Mouse (Mus musculus): Measurements from ENCODE around the gene Adam15. TPM values are rescaled to one million over a fixed set of nuclear protein-coding genes. Genes with fewer than 3 reads are reported as not detected.
A peak's percentile ranks its signal among the peaks of the same experiment; 100 is the strongest.

Adam15 gene
- polyA plus RNA-seq, 1 experiment from 2014 or later: 53.2 TPM

DNA sequence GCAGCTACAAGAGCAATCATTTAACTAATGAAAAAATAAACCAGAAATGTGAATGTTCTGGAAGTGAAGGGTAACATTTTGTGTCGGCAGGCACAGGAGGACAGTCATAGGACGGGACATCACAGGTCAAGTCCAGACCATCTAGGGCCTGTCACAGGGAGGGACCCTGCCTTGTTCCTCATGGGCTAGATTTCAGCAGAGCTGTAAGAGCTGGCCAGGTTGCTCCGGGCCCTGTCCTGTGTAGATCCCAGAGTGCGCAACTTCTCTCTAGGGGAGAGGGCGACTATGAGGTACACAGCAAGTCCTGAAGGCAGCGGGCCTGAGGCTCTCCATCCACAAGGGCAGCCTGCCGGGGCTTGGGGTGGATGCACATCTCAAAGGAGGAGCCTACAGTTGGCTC, 11.9 kb upstream of the Adam15 start, which contains the start of gene Dcst2:
Dcst2 (plus strand) TSS at position 301 of the 400 bp plus-strand sequence.
- Histone ChIP-seq H3K27me3 (replicated peaks) (no peaks in the 10 kb centered on the region), H3K36me3 (no peaks in the 10 kb centered on the region), H3K9me3 (no peaks in the 10 kb centered on the region), H3K27ac (no peak within 1 kb of the TSS), H3K4me3 (replicated peaks) (no peak within 1 kb of the TSS), H3K9ac (no peak within 1 kb of the TSS), H3K4me1 (0 out of 2 replicates have a peak, but pooled peaks cover 3% of the 10 kb centered on the region), H3K4me2 (no peak within 1 kb of the TSS)
- no peak for ATAC-seq (ENCODE audit: insufficient read depth, low FRiP score, low read depth)
- 80% methylated on average over 7 of the region's 7 CpGs for WGBS

GRCm38 (mm10) chr3:89360237-89360636, 10.4 kb upstream of the Adam15 start:
- Histone ChIP-seq H3K27ac (no peak overlapping the region), H3K4me1 (peaks cover 2% of the 10 kb centered on the region; the same call in 1 of the 2 replicates), H3K9ac (no peak overlapping the region), H3K4me2 (no peak overlapping the region), H3K9me3 (no peaks in the 10 kb centered on the region), H3K4me3 (replicated peaks) (no peak overlapping the region), H3K27me3 (replicated peaks) (no peaks in the 10 kb centered on the region), H3K36me3 (no peaks in the 10 kb centered on the region)
- ATAC-seq (ENCODE audit: insufficient read depth, low FRiP score, low read depth): no peak
- WGBS: 72% methylated on average over 3 of the region's 3 CpGs

DNA sequence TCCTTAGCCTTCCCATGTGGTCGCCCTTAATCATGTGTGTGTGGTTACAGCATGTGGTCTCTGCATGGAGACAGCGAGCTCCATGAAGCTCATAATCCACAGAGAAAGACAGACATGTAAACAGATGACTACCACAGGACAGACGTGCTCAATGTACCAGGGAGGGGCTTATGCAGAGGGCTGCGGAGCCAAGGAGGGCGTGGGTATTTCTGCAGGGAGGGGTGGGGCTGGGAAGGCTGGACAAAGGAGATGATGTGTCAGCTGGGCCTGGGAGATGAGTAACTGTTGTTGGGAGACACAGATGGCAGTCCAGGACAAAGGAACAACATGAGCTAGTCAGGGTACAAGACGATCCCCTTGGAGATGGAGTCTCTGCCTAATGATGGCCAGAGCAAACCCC, 9.8 kb upstream of the Adam15 start:
- 50% methylated on average over 6 of the region's 6 CpGs for WGBS
- H3K36me3 ChIP-seq: no peaks in the 10 kb centered on the region
- no peak overlapping the region for H3K27ac ChIP-seq
- no peaks in the 10 kb centered on the region for H3K9me3 ChIP-seq
- no peaks in the 10 kb centered on the region for H3K27me3 ChIP-seq (replicated peaks)
- H3K9ac ChIP-seq: no peak overlapping the region
- H3K4me2 ChIP-seq: no peak overlapping the region
- no peak for ATAC-seq (ENCODE audit: insufficient read depth, low FRiP score, low read depth)
- peaks cover 5% of the 10 kb centered on the region; the same call in 1 of the 2 replicates for H3K4me1 ChIP-seq
- no peak overlapping the region for H3K4me3 ChIP-seq (replicated peaks)

DNA sequence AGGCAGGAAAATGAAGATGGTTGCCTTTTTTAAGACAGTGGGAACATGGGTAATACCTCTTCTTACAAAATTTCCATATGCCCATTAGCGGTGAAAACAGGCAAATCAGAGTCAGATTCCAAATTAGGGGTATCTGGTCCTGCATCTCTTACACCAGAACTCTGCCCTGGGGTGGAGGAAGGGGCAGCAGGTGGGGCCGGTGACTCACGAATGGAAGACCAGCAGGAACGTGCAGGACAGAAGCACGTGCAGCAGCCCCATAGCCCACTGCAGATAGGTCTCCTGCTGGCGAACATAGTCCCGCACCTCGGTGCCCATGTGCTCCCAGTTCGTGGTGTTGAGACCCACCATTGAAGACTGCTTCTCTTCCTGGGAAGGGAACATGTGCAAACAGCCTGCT, 6.2 kb upstream of the Adam15 start:
- H3K4me2 ChIP-seq: no peak overlapping the region
- H3K9me3 ChIP-seq: no peaks in the 10 kb centered on the region
- no peak for ATAC-seq (ENCODE audit: insufficient read depth, low FRiP score, low read depth)
- H3K4me3 ChIP-seq (replicated peaks): no peak overlapping the region
- no peaks in the 10 kb centered on the region for H3K27me3 ChIP-seq (replicated peaks)
- no peak overlapping the region for H3K27ac ChIP-seq
- H3K4me1 ChIP-seq: peaks cover 5% of the 10 kb centered on the region; the same call in 1 of the 2 replicates
- no peaks in the 10 kb centered on the region for H3K36me3 ChIP-seq
- H3K9ac ChIP-seq: no peak overlapping the region
- 69% methylated on average over 9 of the region's 9 CpGs for WGBS

DNA sequence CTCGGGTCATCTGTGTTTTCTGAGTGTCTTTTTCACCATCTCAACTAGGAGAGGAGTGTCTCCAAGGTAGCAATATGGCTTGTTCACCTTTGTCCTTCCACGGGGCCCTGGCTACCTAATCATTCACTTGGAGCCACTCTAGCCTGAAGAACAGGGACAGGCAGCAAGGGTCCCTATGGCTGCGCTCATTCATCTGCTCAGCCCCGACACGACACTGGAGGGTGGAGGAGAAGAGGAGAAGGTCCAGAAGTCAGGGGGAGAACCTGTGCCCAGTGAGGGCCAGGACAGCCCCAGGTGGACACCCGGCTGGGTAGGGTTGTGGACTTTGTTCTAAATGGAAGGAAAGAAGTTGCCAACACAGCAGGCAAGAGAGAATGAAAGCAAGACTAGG, 5.7 kb upstream of the Adam15 start:
- Histone ChIP-seq H3K4me2 (no peak overlapping the region), H3K27me3 (replicated peaks) (no peaks in the 10 kb centered on the region), H3K9ac (no peak overlapping the region), H3K9me3 (no peaks in the 10 kb centered on the region), H3K27ac (no peak overlapping the region; the same call in 1 of the 2 replicates), H3K4me3 (replicated peaks) (no peak overlapping the region), H3K36me3 (no peaks in the 10 kb centered on the region), H3K4me1 (peaks cover 8% of the 10 kb centered on the region; the same call in 1 of the 2 replicates)
- 67% methylated on average over 6 of the region's 6 CpGs for WGBS
- no peak for ATAC-seq (ENCODE audit: insufficient read depth, low FRiP score, low read depth)

DNA sequence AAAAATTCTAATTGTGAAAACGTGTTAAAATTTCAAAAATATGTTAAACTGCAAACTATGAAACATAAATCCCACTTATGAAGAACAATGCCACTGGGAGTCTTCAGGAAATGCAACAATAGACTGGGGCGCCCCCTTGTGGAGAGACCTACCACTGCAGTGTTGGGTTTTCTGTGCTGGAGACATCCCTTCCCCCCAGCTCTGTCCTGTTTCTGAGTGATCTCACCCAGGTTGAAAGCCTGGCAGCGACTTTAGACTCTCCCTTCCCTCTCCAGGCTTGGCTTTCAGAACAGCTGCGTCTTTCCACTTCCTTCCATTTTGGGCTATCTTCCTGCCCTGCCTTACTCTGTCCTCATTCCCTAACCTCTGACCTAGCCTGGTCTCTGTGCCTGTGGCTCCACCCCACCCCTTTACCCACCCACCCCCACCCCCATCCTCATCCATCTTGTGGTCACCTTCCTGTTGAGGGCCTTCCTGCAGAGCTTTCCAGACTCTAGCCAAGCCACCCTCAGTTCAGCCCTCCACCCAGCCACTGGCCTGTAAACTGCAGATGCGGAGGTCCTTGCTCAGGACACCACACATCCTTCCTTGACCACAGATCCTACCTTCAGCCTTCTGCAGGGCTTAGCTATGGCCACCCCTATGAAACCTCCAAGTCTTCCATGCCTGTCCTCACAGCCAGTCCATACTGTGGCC, 5.2 kb upstream of the Adam15 start:
- Histone ChIP-seq H3K4me1 (peaks cover 13% of the 10 kb centered on the region), H3K36me3 (no peaks in the 10 kb centered on the region), H3K4me2 (no peak overlapping the region), H3K27me3 (replicated peaks) (no peaks in the 10 kb centered on the region), H3K9me3 (no peaks in the 10 kb centered on the region), H3K27ac (0 out of 2 replicates have a peak overlapping the region, but pooled peaks have one; percentile 1), H3K9ac (no peak overlapping the region), H3K4me3 (replicated peaks) (no peak overlapping the region)
- WGBS: 15% methylated on average over 5 of the region's 5 CpGs
- peak; percentile 20; the same call in 1 of the 2 replicates for ATAC-seq (ENCODE audit: insufficient read depth, low FRiP score, low read depth)

GRCm38 (mm10) chr3:89351271-89351670, 1.5 kb upstream of the Adam15 start:
- Histone ChIP-seq H3K4me2 (no peak overlapping the region), H3K4me1 (peaks cover 19% of the 10 kb centered on the region), H3K27ac (no peak overlapping the region), H3K27me3 (replicated peaks) (no peaks in the 10 kb centered on the region), H3K9me3 (no peaks in the 10 kb centered on the region), H3K9ac (no peak overlapping the region), H3K4me3 (replicated peaks) (no peak overlapping the region), H3K36me3 (no peaks in the 10 kb centered on the region)
- 62% methylated on average over 5 of the region's 5 CpGs for WGBS
- no peak for ATAC-seq (ENCODE audit: insufficient read depth, low FRiP score, low read depth)

DNA sequence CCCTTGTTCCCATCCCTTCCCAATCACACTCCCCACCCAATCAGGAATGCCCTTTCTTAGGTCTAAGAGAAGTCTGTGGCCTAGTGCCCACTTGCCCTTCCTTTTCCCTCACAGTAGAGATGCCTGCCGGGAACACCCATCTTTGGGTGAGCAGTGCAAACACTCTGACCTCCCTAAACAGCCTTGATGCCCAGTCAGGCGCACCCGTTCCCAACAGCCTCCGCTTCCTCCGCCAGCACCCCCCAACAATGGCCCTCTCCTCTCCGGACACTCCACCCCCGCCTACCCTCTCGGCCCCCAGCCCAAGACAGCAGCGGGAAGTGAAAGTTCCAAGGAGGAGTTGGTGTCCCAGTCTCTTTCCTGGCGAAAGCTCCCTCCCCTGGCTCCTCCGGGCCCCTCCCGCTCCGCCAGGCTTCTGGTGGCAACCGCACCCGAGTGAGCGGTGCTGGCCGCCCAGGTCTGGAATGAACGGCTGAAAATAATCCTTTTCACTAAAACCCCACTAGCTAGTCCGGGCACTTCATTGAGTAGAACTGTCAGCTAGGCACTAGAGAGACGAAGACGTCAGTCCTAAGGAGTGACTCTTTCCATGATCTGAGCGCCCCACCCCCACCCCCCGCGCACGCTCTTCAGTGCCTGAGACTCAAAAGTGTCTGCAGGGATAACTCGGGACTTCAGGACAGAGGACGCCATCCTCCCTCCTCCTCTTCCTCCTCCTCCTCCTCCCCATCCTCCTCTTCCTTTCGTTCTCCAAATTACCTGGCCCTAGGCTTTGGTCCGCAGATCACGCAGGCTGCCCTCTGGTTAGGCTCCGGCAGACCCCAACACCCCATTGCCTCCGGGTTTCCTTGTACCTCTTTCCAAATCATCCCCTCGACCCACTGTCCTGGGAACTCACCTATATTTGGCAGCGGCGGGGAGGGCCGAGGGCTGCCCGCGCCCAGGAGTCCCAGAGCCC, 606 bp downstream of the Adam15 start:
- Histone ChIP-seq H3K4me1 (peaks cover 15% of the 10 kb centered on the region), H3K4me2 (peak overlapping the region; percentile 98), H3K4me3 (replicated peaks) (peak overlapping the region; percentile 67), H3K27me3 (replicated peaks) (no peaks in the 10 kb centered on the region), H3K27ac (peak overlapping the region; percentile 46), H3K36me3 (no peaks in the 10 kb centered on the region), H3K9me3 (no peaks in the 10 kb centered on the region), H3K9ac (peak overlapping the region; percentile 44)
- ATAC-seq (ENCODE audit: insufficient read depth, low FRiP score, low read depth): 0 out of 2 replicates have a peak, but pooled peaks have one; percentile 6
- 2% methylated on average over 38 of the region's 38 CpGs for WGBS

DNA sequence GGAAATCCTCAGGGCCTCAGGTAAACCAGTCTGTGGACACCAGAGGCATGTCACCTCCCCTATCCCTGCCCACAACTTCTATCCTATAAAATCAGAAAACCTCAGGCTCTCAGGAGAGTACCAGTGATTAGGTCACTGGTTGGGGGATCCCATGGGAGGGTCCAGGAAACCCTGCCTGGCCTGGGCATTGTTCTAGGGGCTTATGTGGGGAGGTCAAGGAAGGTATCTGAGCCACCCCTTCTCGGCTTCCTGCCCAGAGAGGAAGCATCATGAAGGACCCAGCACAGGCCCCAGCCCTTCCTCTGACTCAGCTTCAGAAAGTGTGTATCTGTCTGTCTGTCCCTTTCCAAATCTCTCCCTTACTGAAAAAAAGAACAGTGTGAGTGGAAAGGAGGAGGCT, 1.9 kb downstream of the Adam15 start:
- Histone ChIP-seq H3K9ac (no peak overlapping the region), H3K27me3 (replicated peaks) (no peaks in the 10 kb centered on the region), H3K36me3 (0 out of 2 replicates have a peak, but pooled peaks cover 6% of the 10 kb centered on the region), H3K4me3 (replicated peaks) (no peak overlapping the region), H3K9me3 (no peaks in the 10 kb centered on the region), H3K27ac (no peak overlapping the region), H3K4me1 (peaks cover 15% of the 10 kb centered on the region), H3K4me2 (peak overlapping the region; percentile 98)
- no peak for ATAC-seq (ENCODE audit: insufficient read depth, low FRiP score, low read depth)
- 69% methylated on average over 1 of the region's 1 CpGs for WGBS

DNA sequence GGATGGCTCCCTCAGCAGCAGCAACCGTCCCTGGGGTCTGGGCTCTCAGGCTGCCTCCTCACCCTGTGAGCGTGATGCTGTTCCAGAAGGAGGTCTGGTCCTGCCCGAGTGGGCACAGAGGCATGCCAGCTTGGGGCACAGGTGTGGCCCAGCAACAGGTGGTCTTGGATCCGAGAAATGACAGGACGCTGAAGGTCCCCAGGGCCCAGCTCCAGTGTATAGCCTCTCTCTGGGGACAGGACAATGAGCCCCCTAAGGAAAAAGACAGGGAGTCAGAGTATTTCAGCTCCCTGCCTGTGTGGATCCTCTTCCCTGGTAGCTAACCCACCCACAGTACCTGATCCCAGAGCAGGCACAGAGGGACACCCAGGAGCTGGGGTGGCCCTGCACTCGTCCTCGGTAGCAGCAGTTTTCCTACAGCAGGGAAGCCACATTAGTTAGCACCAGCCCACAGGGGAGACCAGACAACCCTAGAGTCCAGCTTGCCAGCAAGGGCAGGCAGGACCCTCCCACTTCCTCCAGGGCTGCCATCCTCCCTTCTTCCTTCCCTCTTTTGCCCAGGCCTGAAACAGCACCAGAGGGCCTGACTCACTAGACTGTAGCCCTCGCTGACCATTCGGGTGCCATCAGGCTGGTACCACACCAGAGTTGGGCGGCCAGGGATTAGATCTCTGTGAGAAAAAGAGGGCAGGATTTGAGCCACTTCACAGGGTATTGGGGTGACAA, 2.8 kb downstream of the Adam15 start:
- Histone ChIP-seq H3K9ac (no peak overlapping the region), H3K27ac (no peak overlapping the region), H3K4me2 (no peak overlapping the region), H3K4me1 (peaks cover 15% of the 10 kb centered on the region), H3K36me3 (0 out of 2 replicates have a peak, but pooled peaks cover 9% of the 10 kb centered on the region), H3K27me3 (replicated peaks) (no peaks in the 10 kb centered on the region), H3K9me3 (no peaks in the 10 kb centered on the region), H3K4me3 (replicated peaks) (no peak overlapping the region)
- no peak for ATAC-seq (ENCODE audit: insufficient read depth, low FRiP score, low read depth)
- 76% methylated on average over 10 of the region's 10 CpGs for WGBS

DNA sequence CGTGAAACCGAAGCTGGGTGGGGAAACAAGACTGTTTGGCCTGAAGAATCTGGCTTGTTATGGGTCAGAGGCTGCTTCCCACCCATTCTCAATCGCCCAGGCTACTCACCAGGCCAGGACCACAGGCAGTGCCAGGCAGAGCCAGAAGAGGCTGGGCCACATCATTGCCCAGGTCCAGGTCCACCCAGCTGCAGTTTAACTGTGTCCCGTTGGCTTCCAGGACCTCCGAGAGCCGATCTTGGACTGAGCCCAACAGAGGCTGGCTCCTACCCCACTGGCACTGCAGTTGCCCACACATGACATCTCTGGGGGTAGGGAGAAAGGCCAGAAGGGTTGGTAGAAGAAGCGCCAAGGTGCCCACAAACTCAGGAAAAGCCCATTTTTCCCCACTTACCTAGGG, 6.5 kb downstream of the Adam15 start:
- H3K4me2 ChIP-seq: no peak overlapping the region
- H3K27ac ChIP-seq: no peak overlapping the region
- H3K36me3 ChIP-seq: 0 out of 2 replicates have a peak, but pooled peaks cover 9% of the 10 kb centered on the region
- H3K9ac ChIP-seq: no peak overlapping the region
- H3K9me3 ChIP-seq: no peaks in the 10 kb centered on the region
- peaks cover 22% of the 10 kb centered on the region for H3K4me1 ChIP-seq
- no peaks in the 10 kb centered on the region for H3K27me3 ChIP-seq (replicated peaks)
- H3K4me3 ChIP-seq (replicated peaks): no peak overlapping the region
- WGBS: 90% methylated on average over 7 of the region's 7 CpGs
- no peak for ATAC-seq (ENCODE audit: insufficient read depth, low FRiP score, low read depth)
